15 mouse cellular contexts compared by ENCODE assay signal in the genomic region with DNA sequence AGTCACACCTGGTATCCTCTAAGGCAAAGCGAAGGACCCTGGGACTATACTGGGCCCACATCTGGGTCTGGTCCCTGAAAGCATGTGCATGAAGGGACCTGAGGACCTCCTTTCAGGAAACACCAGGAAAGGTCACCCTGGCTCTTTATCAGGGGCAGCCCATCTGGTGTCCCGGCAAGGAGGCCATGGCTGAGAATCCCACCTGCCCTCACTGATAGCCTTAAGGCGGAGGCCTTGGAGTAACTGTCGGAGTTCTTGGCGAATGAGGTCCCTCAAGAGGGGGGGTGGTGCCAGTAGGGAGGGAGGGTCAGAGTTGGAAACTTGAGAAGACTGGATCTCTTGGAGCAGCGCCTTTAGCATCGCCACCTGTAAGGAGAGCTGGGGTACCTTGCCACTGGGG. TPM values are rescaled to one million over a fixed set of nuclear protein-coding genes. Genes with fewer than 3 reads are reported as not detected.
DNase-seq lines count a peak whose midpoint lies in the region; ATAC-seq and TF ChIP-seq lines count a peak whose summit lies in the region.
"Had no signal": no experiment of that assay in that cellular context is flagged by ENCODE, and none has a peak within 500 bp of the region (broad histone marks: within the 10 kb centered on the region; RNA-seq: fewer than 3 reads in every experiment).

No protein-coding gene starts in this region.

- H3K27me3 ChIP-seq in hindbrain, postnatal 0 days (ENCODE audit: insufficient read depth, low read length) = no peaks in the 10 kb centered on the region
- peaks cover 14% of the 10 kb centered on the region for H3K27me3 ChIP-seq in hindbrain, embryonic 10.5 days (ENCODE audit: insufficient read depth, poor library complexity, severe bottlenecking)
- H3K27me3 ChIP-seq in neural tube, embryonic 13.5 days = peaks cover 7% of the 10 kb centered on the region; the same call in 1 of the 2 replicates
- H3K27me3 ChIP-seq in neural tube, embryonic 15.5 days (replicated peaks) = no peaks in the 10 kb centered on the region
- no peaks in the 10 kb centered on the region for H3K27me3 ChIP-seq in limb, embryonic 12.5 days
- H3K27me3 ChIP-seq in myocyte (ENCODE audit: control insufficient read depth, insufficient read depth, insufficient read length) = no peaks in the 10 kb centered on the region
- H3K27me3 ChIP-seq: CH12.LX; embryonic facial prominence, embryonic 12.5 days; Patski had no signal

- TF ChIP-seq POLR2A in myocyte (IDR thresholded peaks at IDR 0.05; ENCODE audit: insufficient read length, low read depth) = no peak

- WGBS in hindbrain, postnatal 0 days = 70% methylated on average over 7 of the region's 7 CpGs
- 66% methylated on average over 7 of the region's 7 CpGs for WGBS in hindbrain, embryonic 10.5 days
- 66% methylated on average over 7 of the region's 7 CpGs for WGBS in neural tube, embryonic 13.5 days
- 75% methylated on average over 7 of the region's 7 CpGs for WGBS in neural tube, embryonic 15.5 days
- 45% methylated on average over 7 of the region's 7 CpGs for WGBS in limb, embryonic 12.5 days

- no peak for ATAC-seq in hindbrain, postnatal 0 days
- ATAC-seq in neural tube, embryonic 13.5 days (ENCODE audit: low read depth) = no peak
- no peak; the same call in 1 of the 2 replicates for ATAC-seq in neural tube, embryonic 15.5 days (ENCODE audit: low FRiP score)
- no peak for ATAC-seq in limb, embryonic 12.5 days (ENCODE audit: insufficient number of reproducible peaks, insufficient read depth, low FRiP score, low TSS enrichment, low read depth)
- ATAC-seq: Patski had no signal

- H3K79me2 ChIP-seq in myocyte (ENCODE audit: control insufficient read depth, insufficient read depth) = no peaks in the 10 kb centered on the region

- no peak overlapping the region for H3K4me3 ChIP-seq in hindbrain, postnatal 0 days (ENCODE audit: low read length)
- no peak overlapping the region for H3K4me3 ChIP-seq in hindbrain, embryonic 10.5 days
- H3K4me3 ChIP-seq in neural tube, embryonic 13.5 days = no peak overlapping the region
- H3K4me3 ChIP-seq in neural tube, embryonic 15.5 days (replicated peaks) = no peak overlapping the region
- no peak overlapping the region for H3K4me3 ChIP-seq in limb, embryonic 12.5 days (replicated peaks)
- H3K4me3 ChIP-seq in myocyte = no peak overlapping the region
- H3K4me3 ChIP-seq: embryonic facial prominence, embryonic 12.5 days had no signal

- peak overlapping the region; percentile 31; the same call in 1 of the 2 replicates for H3K4me2 ChIP-seq in hindbrain, postnatal 0 days (ENCODE audit: low read depth, low read length)
- H3K4me2 ChIP-seq in neural tube, embryonic 13.5 days = 0 out of 2 replicates have a peak overlapping the region, but pooled peaks have one; percentile 35
- H3K4me2 ChIP-seq in neural tube, embryonic 15.5 days = no peak overlapping the region
- H3K4me2 ChIP-seq in limb, embryonic 12.5 days = peak overlapping the region; percentile 49
- no peak overlapping the region for H3K4me2 ChIP-seq in myocyte (ENCODE audit: low read depth)

- peaks cover 6% of the 10 kb centered on the region for H3K36me3 ChIP-seq in hindbrain, postnatal 0 days (ENCODE audit: insufficient read depth, low read length)
- H3K36me3 ChIP-seq in hindbrain, embryonic 10.5 days = peaks cover 37% of the 10 kb centered on the region
- H3K36me3 ChIP-seq in neural tube, embryonic 13.5 days = peaks cover 40% of the 10 kb centered on the region
- H3K36me3 ChIP-seq in neural tube, embryonic 15.5 days = peaks cover 36% of the 10 kb centered on the region
- peaks cover 42% of the 10 kb centered on the region for H3K36me3 ChIP-seq in limb, embryonic 12.5 days
- peaks cover 16% of the 10 kb centered on the region for H3K36me3 ChIP-seq in myocyte (ENCODE audit: control insufficient read depth, insufficient read depth)

- no peak for DNase-seq in hindbrain, postnatal 0 days (ENCODE audit: low spot score)
- DNase-seq in hindbrain, embryonic 10.5 days (ENCODE audit: low spot score) = no peak
- DNase-seq in layer of hippocampus, postnatal 14 days (ENCODE audit: low spot score in 2 of 2) = no peak
- DNase-seq: cerebellum, adult 9-11 months; gastrocnemius, postnatal 25 days; right cerebral cortex, postnatal 4 days had no signal

- H3K27ac ChIP-seq in hindbrain, postnatal 0 days = no peak overlapping the region
- H3K27ac ChIP-seq in hindbrain, embryonic 10.5 days = no peak overlapping the region
- H3K27ac ChIP-seq in neural tube, embryonic 13.5 days (replicated peaks) = no peak overlapping the region
- H3K27ac ChIP-seq in neural tube, embryonic 15.5 days (replicated peaks) = no peak overlapping the region
- H3K27ac ChIP-seq in limb, embryonic 12.5 days = no peak overlapping the region
- H3K27ac ChIP-seq: embryonic facial prominence, embryonic 12.5 days had no signal

- no peak overlapping the region for H3ac ChIP-seq in myocyte (ENCODE audit: control insufficient read depth, insufficient read length)

- H3K9me3 ChIP-seq in hindbrain, postnatal 0 days (ENCODE audit: low read length) = no peaks in the 10 kb centered on the region
- no peaks in the 10 kb centered on the region for H3K9me3 ChIP-seq in hindbrain, embryonic 10.5 days
- no peaks in the 10 kb centered on the region for H3K9me3 ChIP-seq in neural tube, embryonic 13.5 days
- H3K9me3 ChIP-seq in neural tube, embryonic 15.5 days (replicated peaks) = no peaks in the 10 kb centered on the region
- no peaks in the 10 kb centered on the region for H3K9me3 ChIP-seq in limb, embryonic 12.5 days
- H3K9me3 ChIP-seq: embryonic facial prominence, embryonic 12.5 days had no signal

- no peak overlapping the region for H3K9ac ChIP-seq in hindbrain, postnatal 0 days (replicated peaks; ENCODE audit: low read length)
- no peak overlapping the region for H3K9ac ChIP-seq in neural tube, embryonic 13.5 days
- H3K9ac ChIP-seq in neural tube, embryonic 15.5 days (replicated peaks) = no peak overlapping the region
- no peak overlapping the region for H3K9ac ChIP-seq in limb, embryonic 12.5 days (replicated peaks)

- no peaks in the 10 kb centered on the region for H3K4me1 ChIP-seq in hindbrain, postnatal 0 days (ENCODE audit: insufficient read depth, low read length)
- peaks cover 49% of the 10 kb centered on the region for H3K4me1 ChIP-seq in hindbrain, embryonic 10.5 days (replicated peaks)
- peaks cover 25% of the 10 kb centered on the region for H3K4me1 ChIP-seq in neural tube, embryonic 13.5 days (replicated peaks)
- H3K4me1 ChIP-seq in neural tube, embryonic 15.5 days = peaks cover 21% of the 10 kb centered on the region
- peaks cover 25% of the 10 kb centered on the region for H3K4me1 ChIP-seq in limb, embryonic 12.5 days (replicated peaks)

- TF ChIP-seq CTCF in hindbrain, postnatal 0 days (IDR thresholded peaks at IDR 0.05; ENCODE audit: low read depth) = no peak

RNA-seq across cellular contexts. Expression of gene Ccdc24, which starts 0.6 kb away (rescaled TPM):
- total RNA-seq in hindbrain, postnatal 0 days (2014; rRNA removed) = 2.0 and 3.4 TPM in 2 replicates
- polyA plus RNA-seq in hindbrain, postnatal 0 days (2015; fragmentation: Nextera tagmentation; extraction: Ambion mirVana) = 1.7 and 2.2 TPM in 2 replicates
- 2.0 and 2.4 TPM in 2 replicates for polyA plus RNA-seq in hindbrain, embryonic 10.5 days (2016; fragmentation: Nextera tagmentation; extraction: Ambion mirVana)
- polyA plus RNA-seq in neural tube, embryonic 13.5 days (2015; fragmentation: Nextera tagmentation; extraction: Ambion mirVana) = 1.7 and 2.5 TPM in 2 replicates
- polyA plus RNA-seq in neural tube, embryonic 15.5 days (2015; fragmentation: Nextera tagmentation; extraction: Ambion mirVana) = 1.4 and 1.6 TPM in 2 replicates
- polyA plus RNA-seq in limb, embryonic 12.5 days (2016; fragmentation: Nextera tagmentation; extraction: Ambion mirVana) = 2.2 and 2.7 TPM in 2 replicates
- 1.8 TPM for polyA plus RNA-seq in myocyte (2012; fragmentation: generic; extraction: Trizol)
- 1 to 10 TPM in 1 of 2 experiments, under 1 TPM in 1; 0.85 to 1.5 TPM for total RNA-seq in layer of hippocampus, postnatal 14 days (2021)
- total RNA-seq: gastrocnemius, postnatal 25 days; hematopoietic stem cell, adult 5-6 weeks; megakaryocyte, adult 5-6 weeks had no signal

RNA-seq across cellular contexts. Expression of gene B4galt2, which starts 11.5 kb away (rescaled TPM):
- total RNA-seq in hindbrain, postnatal 0 days (2014; rRNA removed) = 286 and 304 TPM in 2 replicates
- 71.5 and 77.0 TPM in 2 replicates for polyA plus RNA-seq in hindbrain, postnatal 0 days (2015; fragmentation: Nextera tagmentation; extraction: Ambion mirVana)
- 22.7 and 31.7 TPM in 2 replicates for polyA plus RNA-seq in hindbrain, embryonic 10.5 days (2016; fragmentation: Nextera tagmentation; extraction: Ambion mirVana)
- 43.7 and 45.5 TPM in 2 replicates for polyA plus RNA-seq in neural tube, embryonic 13.5 days (2015; fragmentation: Nextera tagmentation; extraction: Ambion mirVana)
- 49.6 and 58.6 TPM in 2 replicates for polyA plus RNA-seq in neural tube, embryonic 15.5 days (2015; fragmentation: Nextera tagmentation; extraction: Ambion mirVana)
- polyA plus RNA-seq in limb, embryonic 12.5 days (2016; fragmentation: Nextera tagmentation; extraction: Ambion mirVana) = 36.4 and 39.8 TPM in 2 replicates
- polyA plus RNA-seq in myocyte (2012; fragmentation: generic; extraction: Trizol) = 41.6 TPM
- 10 to 100 TPM; 94.4 to 99.7 TPM for total RNA-seq in layer of hippocampus, postnatal 14 days (2021)
- total RNA-seq: hematopoietic stem cell, adult 5-6 weeks; megakaryocyte, adult 5-6 weeks had no signal

RNA-seq across cellular contexts. Expression of gene Atp6v0b, which starts 15.3 kb away (rescaled TPM):
- total RNA-seq in hindbrain, postnatal 0 days (2014; rRNA removed) = 579 and 615 TPM in 2 replicates
- 637 and 643 TPM in 2 replicates for polyA plus RNA-seq in hindbrain, postnatal 0 days (2015; fragmentation: Nextera tagmentation; extraction: Ambion mirVana)
- 208 and 263 TPM in 2 replicates for polyA plus RNA-seq in hindbrain, embryonic 10.5 days (2016; fragmentation: Nextera tagmentation; extraction: Ambion mirVana)
- polyA plus RNA-seq in neural tube, embryonic 13.5 days (2015; fragmentation: Nextera tagmentation; extraction: Ambion mirVana) = 442 and 475 TPM in 2 replicates
- 544 and 626 TPM in 2 replicates for polyA plus RNA-seq in neural tube, embryonic 15.5 days (2015; fragmentation: Nextera tagmentation; extraction: Ambion mirVana)
- 160 and 175 TPM in 2 replicates for polyA plus RNA-seq in limb, embryonic 12.5 days (2016; fragmentation: Nextera tagmentation; extraction: Ambion mirVana)
- 470 TPM for polyA plus RNA-seq in myocyte (2012; fragmentation: generic; extraction: Trizol)
- 100 to 1,000 TPM; 433 TPM for total RNA-seq in layer of hippocampus, postnatal 14 days (2021)

RNA-seq across cellular contexts. Expression of gene Dph2, which starts 20.0 kb away (rescaled TPM):
- total RNA-seq in hindbrain, postnatal 0 days (2014; rRNA removed) = 21.2 and 24.8 TPM in 2 replicates
- polyA plus RNA-seq in hindbrain, postnatal 0 days (2015; fragmentation: Nextera tagmentation; extraction: Ambion mirVana) = 13.5 and 14.1 TPM in 2 replicates
- 27.1 and 27.5 TPM in 2 replicates for polyA plus RNA-seq in hindbrain, embryonic 10.5 days (2016; fragmentation: Nextera tagmentation; extraction: Ambion mirVana)
- polyA plus RNA-seq in neural tube, embryonic 13.5 days (2015; fragmentation: Nextera tagmentation; extraction: Ambion mirVana) = 21.3 and 22.0 TPM in 2 replicates
- 21.3 and 21.8 TPM in 2 replicates for polyA plus RNA-seq in neural tube, embryonic 15.5 days (2015; fragmentation: Nextera tagmentation; extraction: Ambion mirVana)
- 18.3 and 18.8 TPM in 2 replicates for polyA plus RNA-seq in limb, embryonic 12.5 days (2016; fragmentation: Nextera tagmentation; extraction: Ambion mirVana)
- 8.5 TPM for polyA plus RNA-seq in myocyte (2012; fragmentation: generic; extraction: Trizol)
- total RNA-seq in layer of hippocampus, postnatal 14 days (2021) = 10 to 100 TPM; 10.0 to 10.2 TPM

RNA-seq across cellular contexts. Expression of gene Slc6a9, which starts 37.5 kb away (rescaled TPM):
- 107 and 132 TPM in 2 replicates for total RNA-seq in hindbrain, postnatal 0 days (2014; rRNA removed)
- 79.7 and 82.9 TPM in 2 replicates for polyA plus RNA-seq in hindbrain, postnatal 0 days (2015; fragmentation: Nextera tagmentation; extraction: Ambion mirVana)
- 7.2 and 7.3 TPM in 2 replicates for polyA plus RNA-seq in hindbrain, embryonic 10.5 days (2016; fragmentation: Nextera tagmentation; extraction: Ambion mirVana)
- polyA plus RNA-seq in neural tube, embryonic 13.5 days (2015; fragmentation: Nextera tagmentation; extraction: Ambion mirVana) = 29.1 and 31.1 TPM in 2 replicates
- 51.5 and 52.5 TPM in 2 replicates for polyA plus RNA-seq in neural tube, embryonic 15.5 days (2015; fragmentation: Nextera tagmentation; extraction: Ambion mirVana)
- 14.7 and 16.5 TPM in 2 replicates for polyA plus RNA-seq in limb, embryonic 12.5 days (2016; fragmentation: Nextera tagmentation; extraction: Ambion mirVana)
- polyA plus RNA-seq in myocyte (2012; fragmentation: generic; extraction: Trizol) = 129 TPM
- 10 to 100 TPM; 30.3 to 40.9 TPM for total RNA-seq in layer of hippocampus, postnatal 14 days (2021)

Comparison
In these comparisons a context has a peak if more than half of its experiments do, and no peak if none do; other contexts are left out.
1. H3K4me2 ChIP-seq: peak in hindbrain, postnatal 0 days (single experiment), neural tube, embryonic 13.5 days (single experiment) and limb, embryonic 12.5 days (single experiment); none in neural tube, embryonic 15.5 days (single experiment) and myocyte (single experiment).